Mouse (Mus musculus): Measurements from ENCODE around the gene Ttll12.

Ttll12 gene

GRCm38 (mm10) chr15:83593702-83594512 is 1.1 kb downstream of the Ttll12 start:
- DNase-seq (ENCODE audit: low spot score), result no peak

GRCm38 (mm10) chr15:83593189-83593585 is 1.8 kb downstream of the Ttll12 start:
- DNase-seq (ENCODE audit: low spot score), result no peak

GRCm38 (mm10) chr15:83592260-83593188 is 2.4 kb downstream of the Ttll12 start:
- DNase-seq (ENCODE audit: low spot score), result no peak

DNA sequence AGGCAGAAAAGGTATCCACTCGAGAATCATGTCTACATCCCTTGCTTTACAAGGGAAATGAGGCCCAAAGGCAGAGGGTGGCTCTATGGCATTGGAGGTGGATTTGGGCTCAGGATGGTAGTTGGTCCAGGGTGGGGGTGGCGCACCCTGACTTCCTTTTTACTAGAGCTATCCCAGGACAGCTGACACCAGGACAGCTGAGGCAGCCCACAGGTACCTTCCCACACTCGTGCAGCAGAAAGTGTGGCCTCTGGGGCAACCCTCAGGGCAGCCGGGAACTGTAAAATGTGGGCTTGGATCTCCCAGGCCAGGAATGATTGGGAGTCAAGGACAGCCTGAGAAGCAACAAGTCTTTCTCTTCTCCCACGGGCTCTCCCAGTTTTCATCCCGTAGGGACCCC is 3.2 kb downstream of the Ttll12 start:
- no peak for DNase-seq (ENCODE audit: low spot score)

DNA sequence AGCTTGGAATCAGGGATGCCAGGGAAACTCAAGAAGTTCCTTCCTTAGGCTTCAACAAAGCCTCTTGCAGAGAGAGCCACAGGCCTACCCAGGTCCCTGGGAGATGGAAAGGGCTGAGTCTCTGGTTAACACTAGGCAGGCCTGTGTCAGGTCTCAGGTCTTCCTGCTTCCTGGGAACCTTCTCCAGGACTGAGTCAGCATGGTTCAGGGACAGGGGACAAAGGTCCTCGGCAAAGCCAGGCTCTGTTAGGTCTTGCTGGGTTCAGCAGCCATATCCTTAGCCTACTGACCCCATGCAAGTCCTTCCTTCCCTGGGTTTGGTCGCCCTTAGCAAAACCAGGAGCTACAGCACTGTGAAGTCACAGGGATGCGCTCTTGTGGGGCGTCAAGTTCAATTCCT is 4.1 kb downstream of the Ttll12 start:
- no peak for DNase-seq (ENCODE audit: low spot score)

- no peak for DNase-seq (ENCODE audit: low spot score)
Measured at GRCm38 (mm10) chr15:83584741-83585220, 10.2 kb downstream of the Ttll12 start.

DNA sequence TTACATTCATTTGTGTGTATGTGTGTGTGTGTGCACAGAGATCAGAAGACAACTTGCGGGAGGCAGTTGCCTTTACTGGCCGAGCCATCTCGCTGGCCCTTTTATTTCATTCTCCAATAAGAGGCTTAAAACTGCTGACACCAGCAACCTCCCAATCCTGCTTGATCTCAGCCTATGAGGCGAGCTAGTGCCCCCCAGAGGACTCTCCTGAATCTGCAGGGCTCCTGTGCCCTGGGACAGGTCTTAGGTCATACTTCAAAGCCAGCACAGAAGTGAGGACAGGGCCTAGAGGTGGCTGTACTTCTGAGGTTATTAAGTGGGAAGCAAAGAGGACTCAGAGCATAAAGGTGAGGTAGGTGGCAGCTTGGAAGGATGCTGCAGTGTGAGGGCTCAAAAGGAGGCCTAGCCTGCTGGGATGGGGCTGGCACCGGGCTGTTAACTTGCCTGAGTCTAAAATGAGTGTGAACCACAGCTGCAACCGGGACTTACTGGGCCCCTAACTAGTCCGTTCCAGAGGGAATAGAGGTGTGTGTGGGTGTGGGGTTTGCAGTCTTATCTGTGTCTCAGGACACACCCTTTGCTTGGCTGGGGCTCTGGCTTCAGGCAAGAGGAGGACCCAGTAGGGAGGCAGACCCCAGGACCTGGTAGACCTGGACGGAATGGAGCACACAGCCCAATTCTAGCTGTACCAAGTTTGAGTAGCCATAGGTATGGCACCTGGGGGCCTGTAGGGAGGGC is 11.4 kb downstream of the Ttll12 start:
- DNase-seq (ENCODE audit: low spot score), result no peak

DNA sequence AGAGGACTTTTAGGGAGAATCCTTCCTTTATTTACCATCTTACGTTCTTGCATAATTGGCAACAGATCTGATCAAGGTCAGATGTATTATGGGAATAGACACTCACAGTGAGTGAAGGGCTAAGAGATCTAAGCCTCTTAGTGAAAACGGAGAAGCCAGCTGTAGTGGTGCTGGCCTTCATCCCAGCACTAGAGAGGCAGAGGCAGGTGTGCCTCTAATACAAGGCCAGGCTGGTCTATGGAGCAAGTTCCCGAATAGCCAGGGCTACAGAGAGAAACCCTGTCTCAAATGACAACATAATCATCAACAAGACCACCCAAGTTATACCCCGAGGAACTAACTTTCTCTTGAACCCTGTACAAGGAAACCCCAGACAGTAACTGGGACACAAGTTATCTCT is 12.0 kb downstream of the Ttll12 start:
- DNase-seq (ENCODE audit: low spot score), result no peak

- DNase-seq (ENCODE audit: low spot score), result no peak
Measured at GRCm38 (mm10) chr15:83576651-83577050, 18.3 kb downstream of the Ttll12 start.

- no peak for DNase-seq (ENCODE audit: low spot score)
Measured at GRCm38 (mm10) chr15:83575543-83575942, 19.4 kb downstream of the Ttll12 start.

DNA sequence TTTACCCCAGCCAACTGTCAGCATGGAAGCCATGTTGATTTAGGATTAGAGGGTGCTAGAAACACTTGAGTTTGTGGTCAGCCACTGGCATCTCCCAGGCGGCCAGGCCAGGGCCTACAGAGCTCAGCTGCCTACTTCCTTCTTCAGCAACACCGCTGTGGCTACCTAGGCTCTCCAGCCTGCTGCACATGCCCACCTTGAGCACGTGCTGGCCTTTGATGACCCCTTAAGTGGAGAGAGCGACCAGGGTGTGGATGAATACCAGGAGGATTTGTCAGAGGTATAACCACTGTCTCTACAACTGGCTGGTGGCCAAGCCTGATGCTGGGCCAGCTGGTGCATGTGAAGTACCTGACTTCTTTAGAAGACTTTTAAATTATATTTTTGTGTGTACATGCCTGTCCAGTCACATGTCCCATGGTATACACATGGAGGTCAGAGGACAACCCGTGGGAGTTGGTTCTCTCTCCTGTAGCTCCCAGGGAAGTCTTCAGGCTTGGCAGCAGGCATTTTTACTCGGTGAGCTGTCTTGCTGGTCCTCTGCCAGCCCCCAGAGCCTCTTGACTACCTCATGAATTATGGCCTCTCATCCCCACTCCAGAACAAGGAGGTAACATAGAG is 20.1 kb downstream of the Ttll12 start:
- no peak for DNase-seq (ENCODE audit: low spot score)

DNA sequence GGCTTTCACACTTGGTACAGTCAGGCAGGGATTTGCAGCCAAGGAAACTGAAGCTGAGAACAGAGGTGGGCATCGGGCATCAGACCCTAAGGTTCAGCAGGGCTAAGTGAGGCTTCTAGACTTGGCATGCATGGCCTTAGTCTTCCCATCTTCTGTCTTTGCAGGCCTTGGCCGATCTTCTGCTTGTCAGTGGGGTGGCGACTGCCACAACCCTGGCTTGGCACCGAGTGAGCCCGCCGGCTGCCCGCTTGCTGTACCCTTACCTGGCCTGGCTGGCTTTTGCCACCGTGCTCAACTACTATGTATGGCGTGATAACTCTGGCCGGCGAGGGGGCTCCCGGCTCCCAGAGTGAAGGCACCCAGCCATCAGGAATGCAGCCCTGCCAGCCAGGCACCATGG is 21.4 kb downstream of the Ttll12 start:
- DNase-seq (ENCODE audit: low spot score), result no peak

- no peak for DNase-seq (ENCODE audit: low spot score)
Measured at GRCm38 (mm10) chr15:83572132-83572531, 22.8 kb downstream of the Ttll12 start.

DNA sequence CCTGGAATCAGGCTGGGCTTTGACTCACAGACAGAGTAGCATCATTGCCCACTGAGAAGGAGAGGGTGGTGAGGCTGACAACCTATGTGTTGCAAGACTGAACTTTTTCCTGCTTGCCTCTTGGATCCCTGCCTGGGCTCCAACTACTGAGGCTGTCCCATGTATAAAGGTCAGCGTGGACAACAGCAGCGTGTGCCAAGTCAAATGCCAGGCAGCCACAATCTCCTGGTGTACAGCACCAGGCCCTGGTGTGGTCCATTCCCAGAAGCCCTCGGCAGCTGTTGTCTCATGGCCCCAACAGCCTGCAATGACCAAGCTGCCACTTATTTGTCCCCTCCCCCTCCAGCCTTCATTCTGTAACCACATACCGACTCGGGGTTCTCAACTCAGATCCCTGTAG is 23.3 kb downstream of the Ttll12 start:
- DNase-seq (ENCODE audit: low spot score), result no peak

GRCm38 (mm10) chr15:83570641-83571040 is 24.3 kb downstream of the Ttll12 start:
- no peak for DNase-seq (ENCODE audit: low spot score)

DNA sequence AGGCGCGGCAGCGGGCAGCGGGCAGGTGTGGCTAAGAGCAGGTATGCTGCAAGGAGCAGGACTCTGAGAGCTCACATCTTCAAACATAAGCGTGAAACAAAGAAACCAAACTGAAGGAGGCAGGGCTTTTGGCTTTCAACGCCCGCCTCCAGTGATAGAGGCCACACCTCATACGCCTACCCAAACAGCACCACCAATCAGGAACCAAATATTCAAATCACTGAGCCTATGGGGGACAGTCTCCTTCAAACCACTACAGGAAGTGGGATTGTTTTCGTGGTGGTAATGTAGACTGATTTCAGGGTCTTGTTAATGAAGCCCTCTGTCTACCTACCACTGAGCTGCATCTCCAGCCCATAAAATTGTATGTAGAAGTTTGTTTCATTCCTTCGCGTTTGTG is 25.3 kb downstream of the Ttll12 start:
- DNase-seq (ENCODE audit: low spot score), result peak; percentile 54

- no peak for DNase-seq (ENCODE audit: low spot score)
Measured at GRCm38 (mm10) chr15:83568544-83568943, 26.4 kb downstream of the Ttll12 start.

GRCm38 (mm10) chr15:83567728-83568127 is 27.2 kb downstream of the Ttll12 start:
- DNase-seq (ENCODE audit: low spot score), result no peak

DNA sequence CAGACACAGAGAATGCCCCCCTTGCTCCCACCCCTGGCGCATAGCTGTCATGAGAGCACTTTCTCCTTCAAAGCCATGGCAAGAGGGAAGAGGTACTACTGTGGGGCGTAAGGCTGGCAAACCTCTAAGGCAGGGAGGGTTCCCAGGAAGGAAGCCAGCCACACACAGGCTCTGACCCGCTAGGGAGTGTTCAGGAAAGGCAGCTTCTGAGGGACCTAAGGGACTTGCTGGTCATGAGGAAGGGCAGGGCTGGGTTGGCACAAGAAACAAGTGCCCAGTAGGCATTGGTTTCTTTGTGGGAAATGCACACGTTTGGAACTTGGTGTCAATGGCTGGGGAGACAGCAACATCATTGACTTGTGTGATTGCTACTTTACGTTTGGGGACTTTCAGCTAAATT is 29.0 kb downstream of the Ttll12 start:
- no peak for DNase-seq (ENCODE audit: low spot score)

DNA sequence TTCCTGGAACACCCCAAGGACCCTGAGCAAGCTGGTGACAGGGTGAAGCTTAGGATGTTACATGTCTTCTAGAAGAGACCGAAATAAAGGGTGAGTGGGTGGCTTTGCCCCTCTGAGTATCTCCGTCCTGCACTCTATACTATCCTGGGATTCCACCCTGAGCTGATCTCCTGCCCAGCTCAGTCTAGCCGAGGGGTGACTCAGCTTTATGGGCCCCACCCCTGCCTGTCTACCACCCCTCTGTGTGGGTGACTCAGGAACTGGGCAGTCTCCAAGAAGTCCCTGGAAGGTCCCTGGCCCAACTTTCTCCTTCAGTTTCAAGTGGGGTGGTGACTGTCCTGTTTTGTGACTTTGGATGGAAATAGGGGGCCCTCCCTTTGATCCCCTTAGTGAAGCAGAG is 29.5 kb downstream of the Ttll12 start:
- no peak for DNase-seq (ENCODE audit: low spot score)

DNA sequence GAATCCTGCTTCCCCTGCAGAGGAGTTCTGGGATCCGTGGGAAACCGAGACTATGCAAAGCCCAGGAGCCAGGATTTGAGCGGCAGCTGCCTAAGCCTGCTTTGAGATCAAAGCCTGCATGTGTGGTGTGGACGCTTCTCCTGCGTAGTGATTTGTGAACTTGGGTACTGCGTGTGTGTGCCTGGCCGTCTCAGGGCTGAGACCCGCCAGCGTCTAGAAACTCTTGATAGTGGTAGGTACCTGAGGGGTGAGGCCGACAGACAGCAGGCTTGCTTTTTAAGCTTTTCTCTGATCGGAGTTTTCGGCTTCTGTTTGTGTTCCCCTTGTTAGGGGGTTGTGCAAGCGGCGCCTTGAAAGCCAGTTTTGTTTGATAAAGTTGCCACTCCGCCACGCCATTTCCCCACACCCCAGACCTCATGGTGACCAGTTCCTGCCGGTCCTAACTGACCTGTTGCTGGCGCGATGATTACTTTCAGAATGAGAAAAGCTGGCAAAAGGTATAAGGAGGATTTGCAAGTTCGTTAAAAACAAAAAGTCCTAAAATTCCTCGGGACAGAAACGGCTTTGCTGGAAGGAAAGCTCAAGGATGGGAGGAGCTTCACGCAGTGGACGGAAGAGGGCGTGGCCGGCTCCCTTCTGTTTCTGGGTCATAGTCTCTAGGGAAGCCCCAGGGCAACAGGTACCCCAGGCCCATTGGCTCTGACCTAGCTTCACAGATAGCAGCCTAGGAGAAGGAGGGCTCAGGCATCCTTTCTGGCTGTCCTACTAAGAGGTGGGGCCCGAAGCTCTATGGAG is 30.9 kb downstream of the Ttll12 start:
- no peak for DNase-seq (ENCODE audit: low spot score)

Measured in testis, postnatal 14 days (tissue).